Mouse (Mus musculus) CH12.LX (cell line): ENCODE measurements around the gene Ephb4. TPM values are rescaled to one million over a fixed set of nuclear protein-coding genes. Genes with fewer than 3 reads are reported as not detected.

ENCODE experiments used
- DNase-seq: peaks from one replicate; pipeline ENCODE4 v3.0.0-alpha.2; 2013; ENCODE audit errors: extremely low read depth
- H3K27ac ChIP-seq: 2 replicates; pipeline ENCODE4 v1.5.1; 2012; ENCODE audit warnings: low read depth, mild to moderate bottlenecking, control low read depth, moderate library complexity; ENCODE audit not compliant: insufficient read depth
- H3K27me3 ChIP-seq: replicated peaks from 2 replicates; pipeline ENCODE3; 2012; ENCODE audit warnings: inconsistent platforms
- H3K36me3 ChIP-seq, 2 experiments: replicated peaks in 1 of 2; 2 replicates each; pipeline versions ENCODE3 to v1.6.1; 2012; ENCODE audit warnings: inconsistent platforms in 1 of 2, low read length in 1 of 2, mild to moderate bottlenecking in 1 of 2, mixed read lengths in 1 of 2, moderate library complexity in 1 of 2; ENCODE audit not compliant: control insufficient read depth in 1 of 2, insufficient read depth in 1 of 2
- H3K4me1 ChIP-seq, 2 experiments: 2 replicates each; pipeline ENCODE4 v1.6.1; 2012; ENCODE audit warnings: inconsistent platforms in 1 of 2, moderate library complexity in 1 of 2; ENCODE audit not compliant: insufficient read depth in 2 of 2, control insufficient read depth in 1 of 2
- H3K4me2 ChIP-seq: 2 replicates; pipeline ENCODE4 v1.6.1; 2012; ENCODE audit warnings: low read depth, mild to moderate bottlenecking, control low read depth; ENCODE audit not compliant: poor library complexity, insufficient read depth, severe bottlenecking
- H3K4me3 ChIP-seq, 3 experiments: fragments of 150-350 bp in 1 of 3; sonication (generic) in 1 of 3; replicated peaks in 1 of 3; 2 replicates each; pipeline versions ENCODE3 to v1.5.1; 2011 to 2012; ENCODE audit warnings: low read depth in 2 of 3, low read length in 2 of 3, mild to moderate bottlenecking in 2 of 3, moderate library complexity in 2 of 3, control low read depth in 1 of 3, improper control_type of control experiment in 1 of 3, inconsistent platforms in 1 of 3, mixed read lengths in 1 of 3; ENCODE audit not compliant: poor library complexity in 1 of 3
- H3K79me2 ChIP-seq: replicated peaks from 2 replicates; pipeline ENCODE4 v1.6.1; 2012; ENCODE audit warnings: mild to moderate bottlenecking, moderate library complexity; ENCODE audit not compliant: control insufficient read depth, poor library complexity, insufficient read depth, severe bottlenecking; ENCODE audit errors: extremely low read depth
- H3K9ac ChIP-seq: 2 replicates; pipeline ENCODE4 v1.6.1; 2012; ENCODE audit warnings: low read depth, mild to moderate bottlenecking, control low read depth, moderate library complexity; ENCODE audit not compliant: insufficient read depth
- H3K9me3 ChIP-seq: replicated peaks from 2 replicates; pipeline ENCODE3; 2012; ENCODE audit warnings: low read length, inconsistent platforms, mixed read lengths
- BHLHE40 ChIP-seq: IDR thresholded peaks from 2 replicates; pipeline ENCODE4 v1.6.1; 2011; ENCODE audit warnings: mild to moderate bottlenecking, low read depth, low read length, improper control_type of control experiment
- CHD1 ChIP-seq: IDR thresholded peaks from 2 replicates; pipeline ENCODE4 v1.6.1; 2012; ENCODE audit warnings: low read depth, low read length, improper control_type of control experiment, inconsistent platforms
- CTCF ChIP-seq, 2 experiments: IDR thresholded peaks in 1 of 2; conservative IDR thresholded peaks in 1 of 2; 2 replicates each; pipeline ENCODE4 v1.5.1; 2011 to 2012; ENCODE audit warnings: low read depth in 2 of 2, low read length in 2 of 2, improper control_type of control experiment in 1 of 2, inconsistent platforms in 1 of 2, mild to moderate bottlenecking in 1 of 2, moderate library complexity in 1 of 2
- E2F4 ChIP-seq: IDR thresholded peaks from 2 replicates; pipeline ENCODE4 v1.6.1; 2011; ENCODE audit warnings: low read depth, low read length, improper control_type of control experiment; ENCODE audit not compliant: insufficient replicate concordance
- ELF1 ChIP-seq: IDR thresholded peaks from 2 replicates; pipeline ENCODE4 v1.6.1; 2014; ENCODE audit warnings: low read depth, mild to moderate bottlenecking, inconsistent platforms, low read length, improper control_type of control experiment
- EP300 ChIP-seq: IDR thresholded peaks from 2 replicates; pipeline ENCODE4 v1.6.1; 2011; ENCODE audit warnings: low read length, improper control_type of control experiment
- ETS1 ChIP-seq: conservative IDR thresholded peaks from 2 replicates; pipeline ENCODE4 v1.6.1; 2012; ENCODE audit warnings: low read depth, mild to moderate bottlenecking, inconsistent platforms, low read length, improper control_type of control experiment, moderate library complexity
- GABPA ChIP-seq: IDR thresholded peaks from 2 replicates; pipeline ENCODE4 v1.6.1; 2012; ENCODE audit warnings: low read depth, low read length, improper control_type of control experiment, inconsistent platforms; ENCODE audit not compliant: insufficient replicate concordance
- IRF4 ChIP-seq: IDR thresholded peaks from 2 replicates; pipeline ENCODE4 v1.6.1; 2014; ENCODE audit warnings: low read depth, mild to moderate bottlenecking, inconsistent platforms, low read length, improper control_type of control experiment
- JUN ChIP-seq: IDR thresholded peaks from 2 replicates; pipeline ENCODE4 v1.6.1; 2011; ENCODE audit warnings: low read depth, mild to moderate bottlenecking, low read length, improper control_type of control experiment, moderate library complexity; ENCODE audit not compliant: insufficient read depth
- JUND ChIP-seq: conservative IDR thresholded peaks from 2 replicates; pipeline ENCODE4 v1.6.1; 2011; ENCODE audit warnings: low read depth, low read length, improper control_type of control experiment
- KAT2A ChIP-seq: IDR thresholded peaks from 2 replicates; pipeline ENCODE4 v1.6.1; 2012; ENCODE audit warnings: low read length, improper control_type of control experiment, inconsistent platforms; ENCODE audit not compliant: insufficient replicate concordance
- MAX ChIP-seq: IDR thresholded peaks from 2 replicates; pipeline ENCODE4 v1.6.1; 2011; ENCODE audit warnings: low read length, improper control_type of control experiment
- MYC ChIP-seq: IDR thresholded peaks from 2 replicates; pipeline ENCODE4 v1.6.1; 2011; ENCODE audit warnings: low read depth, mild to moderate bottlenecking, improper control_type of control experiment, low read length
- NELFE ChIP-seq: IDR thresholded peaks from 2 replicates; pipeline ENCODE4 v1.6.1; 2011; ENCODE audit warnings: low read depth, low read length, improper control_type of control experiment
- NRF1 ChIP-seq: IDR thresholded peaks from 2 replicates; pipeline ENCODE4 v1.6.1; 2014; ENCODE audit warnings: low read depth, mild to moderate bottlenecking, inconsistent platforms, low read length, improper control_type of control experiment, moderate library complexity
- PAX5 ChIP-seq: IDR thresholded peaks from 2 replicates; pipeline ENCODE4 v1.6.1; 2012; ENCODE audit warnings: low read length, inconsistent platforms, mixed read lengths
- RAD21 ChIP-seq: IDR thresholded peaks from 2 replicates; pipeline ENCODE4 v1.6.1; 2011; ENCODE audit warnings: low read depth, mild to moderate bottlenecking, low read length, improper control_type of control experiment, moderate library complexity
- SMC3 ChIP-seq: IDR thresholded peaks from 2 replicates; pipeline ENCODE4 v1.6.1; 2011; ENCODE audit warnings: low read depth, low read length, improper control_type of control experiment
- TBP ChIP-seq: conservative IDR thresholded peaks from 2 replicates; pipeline ENCODE4 v1.6.1; 2011; ENCODE audit warnings: low read depth, low read length, improper control_type of control experiment
- TCF12 ChIP-seq: IDR thresholded peaks from 2 replicates; pipeline ENCODE4 v1.6.1; 2014; ENCODE audit warnings: low read depth, mild to moderate bottlenecking, inconsistent platforms, low read length, improper control_type of control experiment
- UBTF ChIP-seq: IDR thresholded peaks from 2 replicates; pipeline ENCODE4 v1.6.1; 2012; ENCODE audit warnings: low read depth, mild to moderate bottlenecking, inconsistent platforms, low read length, improper control_type of control experiment, moderate library complexity
- USF1 ChIP-seq: IDR thresholded peaks from 2 replicates; pipeline ENCODE4 v1.6.1; 2014; ENCODE audit warnings: low read depth, mild to moderate bottlenecking, inconsistent platforms, low read length, improper control_type of control experiment
- USF2 ChIP-seq: conservative IDR thresholded peaks from 2 replicates; pipeline ENCODE4 v1.6.1; 2011; ENCODE audit warnings: low read depth, low read length, improper control_type of control experiment
- ZKSCAN1 ChIP-seq: IDR thresholded peaks from 2 replicates; pipeline ENCODE4 v1.6.1; 2012; ENCODE audit warnings: low read depth, inconsistent platforms, low read length, improper control_type of control experiment, borderline replicate concordance
- dilution Hi-C: fragments of 300-500 bp; cut with MboI; formaldehyde crosslinking; loops from 2 replicates; pipeline ENCODE4 v1.14.3; 2020; ENCODE audit warnings: low sequenced_read_pairs; ENCODE audit not compliant: extremely low pct_unique_long_range_greater_than_20kb, extremely low pct_ligation_motif_present
- in situ Hi-C: fragments of 300-500 bp; cut with MboI; formaldehyde crosslinking; loops from 3 replicates; pipeline ENCODE4 v1.14.3; 2019; ENCODE audit warnings: low sequenced_read_pairs, low pct_ligation_motif_present, low pct_unique_long_range_greater_than_20kb, mixed read lengths
- polyA plus RNA-seq: library from polyadenylated mRNA; unstranded; fragments of >175 nt; gene quantifications from 2 replicates; pipeline ENCODE4 v1.2.1, GENCODE M21; 2012; ENCODE audit warnings: low read depth; ENCODE audit not compliant: insufficient read length
- total RNA-seq, 2 experiments: library from RNA; depleted of rRNA; stranded (reverse); fragments of 300-350 nt in 1 of 2; fragments of >200 nt in 1 of 2; gene quantifications; 2 replicates each; pipeline ENCODE4 v1.2.3; 2012 to 2014

Ephb4 gene
- total and polyA plus RNA-seq, 3 experiments, result 0.56 to 2.2 (median 1.5) TPM

- no peaks in the 10 kb centered on the region for H3K79me2 ChIP-seq
- in situ Hi-C loops, result no loop called here
- H3K4me3 ChIP-seq, result no peak within 1 kb of the TSS
- peaks cover 13 to 59% of the 10 kb centered on the region in 2 experiments for H3K36me3 ChIP-seq
- H3K4me1 ChIP-seq, result peaks cover 8 to 28% of the 10 kb centered on the region in 2 experiments
- no peak within 1 kb of the TSS for H3K27ac ChIP-seq
- H3K9me3 ChIP-seq, result no peaks in the 10 kb centered on the region
- no peaks in the 10 kb centered on the region for H3K27me3 ChIP-seq
- no peak within 1 kb of the TSS for H3K4me2 ChIP-seq
- dilution Hi-C loops, result no loop called here
- DNase-seq, result no peak
- no peak for TF ChIP-seq KAT2A
- no peak within 1 kb of the TSS for H3K9ac ChIP-seq
Observed at GRCm38 (mm10) chr5:137314193-137315083, 35.5 kb upstream of the Ephb4 start, which contains the start of gene Trip6. TSS of gene Trip6 (minus strand) at chr5:137314404.

- dilution Hi-C loops (no loop called here), in situ Hi-C loops (no loop called here)
Observed at GRCm38 (mm10) chr5:137315084-137315903, 34.6 kb upstream of the Ephb4 start.

GRCm38 (mm10) chr5:137317361-137317760 lies 32.5 kb upstream of the Ephb4 start:
- TF ChIP-seq NELFE, result no peak
- TF ChIP-seq TCF12, result no peak
- no peak for TF ChIP-seq GABPA
- no peak for TF ChIP-seq PAX5
- TF ChIP-seq E2F4, result no peak
- no peak for TF ChIP-seq IRF4
- no peak for TF ChIP-seq USF2
- no peak for TF ChIP-seq JUND
- no peak for TF ChIP-seq SMC3
- TF ChIP-seq RAD21, result no peak
- TF ChIP-seq ELF1, result no peak
- no peak for TF ChIP-seq KAT2A
- no peak for TF ChIP-seq JUN
- TF ChIP-seq NRF1, result no peak
- no peak overlapping the region for H3K9ac ChIP-seq
- dilution Hi-C loops, result no loop called here
- no peak overlapping the region for H3K27ac ChIP-seq
- no peak for DNase-seq
- peaks cover 3% of the 10 kb centered on the region for H3K9me3 ChIP-seq
- H3K4me1 ChIP-seq, result peaks cover 0 to 11% of the 10 kb centered on the region in 2 experiments; a peak in 1 of 4 replicates
- H3K79me2 ChIP-seq, result no peaks in the 10 kb centered on the region
- no peak overlapping the region for H3K4me3 ChIP-seq
- in situ Hi-C loops, result no loop called here
- H3K36me3 ChIP-seq, result peaks cover 33 to 71% of the 10 kb centered on the region in 2 experiments
- no peaks in the 10 kb centered on the region for H3K27me3 ChIP-seq
- no peak overlapping the region for H3K4me2 ChIP-seq

More at GRCm38 (mm10) chr5:137315084-137315903, 34.6 kb upstream of the Ephb4 start:
- peak; percentile 21 for DNase-seq
- Histone ChIP-seq H3K9me3 (no peaks in the 10 kb centered on the region), H3K27ac (no peak overlapping the region), H3K27me3 (no peaks in the 10 kb centered on the region), H3K4me2 (no peak overlapping the region), H3K9ac (no peak overlapping the region), H3K4me3 (no peak overlapping the region), H3K36me3 (peaks cover 18 to 59% of the 10 kb centered on the region in 2 experiments), H3K79me2 (no peaks in the 10 kb centered on the region), H3K4me1 (peaks cover 2 to 19% of the 10 kb centered on the region in 2 experiments; a peak in 3 of 4 replicates)
- TF ChIP-seq CHD1 (no peak), USF1 (no peak), ZKSCAN1 (no peak), GABPA (no peak), CTCF (conservative IDR thresholded peaks at IDR 0.05 in 1 of 2, IDR thresholded peaks at IDR 0.05 in 1 of 2; ENCODE audit: low read depth in 2 of 2, low read length in 2 of 2) (peak in 1 of 2 experiments; percentile 53; a peak in 2 of 4 replicates), EP300 (no peak), SMC3 (peak; percentile 37), BHLHE40 (no peak), MYC (no peak), ETS1 (no peak), UBTF (no peak), MAX (no peak), TCF12 (no peak), RAD21 (peak; percentile 19), TBP (no peak)
